Mouse (Mus musculus) small intestine, adult 2 months (tissue): ENCODE data around the gene Selplg.

Experiments
- CTCF ChIP-seq: fragments of 200-500 bp; IDR thresholded peaks from 2 replicates; pipeline ENCODE4 v1.5.1; 2012; ENCODE audit warnings: low read depth, mild to moderate bottlenecking, control low read depth, inconsistent platforms, low read length, moderate library complexity, mixed read lengths; ENCODE audit not compliant: insufficient replicate concordance, insufficient read length; ENCODE audit errors: extremely low read depth
- POLR2A ChIP-seq: fragments of 200-500 bp; IDR thresholded peaks from 2 replicates; pipeline ENCODE4 v1.6.1; 2012; ENCODE audit warnings: low read depth, mild to moderate bottlenecking, control low read depth, inconsistent platforms, low read length, moderate library complexity

DNA sequence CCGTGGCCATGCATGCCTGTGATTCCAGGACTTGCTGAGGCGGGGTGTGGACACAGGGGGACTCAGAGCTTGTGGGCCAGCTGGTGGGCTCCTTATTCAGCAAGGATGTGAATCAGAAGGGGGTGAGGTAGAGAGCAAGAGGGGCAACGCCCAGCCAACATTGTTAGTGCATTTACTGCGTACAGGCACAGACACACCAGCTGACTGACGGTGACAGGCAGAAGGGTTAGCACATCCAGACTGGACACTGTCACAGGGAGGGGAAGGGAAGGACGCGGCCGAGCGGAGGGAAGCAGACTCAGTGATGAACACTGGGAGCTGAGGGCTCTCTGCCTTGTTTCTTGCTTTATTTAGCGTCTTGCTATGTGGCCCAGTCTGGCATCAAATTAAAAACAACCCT lies 21.1 kb upstream of the Selplg start:
- TF ChIP-seq CTCF (no peak), POLR2A (no peak)
